Mouse (Mus musculus): Measurements from ENCODE around the gene Rtl5. TPM values are rescaled to one million over a fixed set of nuclear protein-coding genes. Genes with fewer than 3 reads are reported as not detected.

Rtl5 gene
- total RNA-seq, 2 experiments from 2014 or later = 8.8 to 9.0 TPM

GRCm38 (mm10) chrX:102060243-102060642 lies 10.9 kb downstream of the Rtl5 start:
- no peak overlapping the region for H3K27ac ChIP-seq
- no peak for DNase-seq (ENCODE audit: low spot score in 2 of 2)
- no peak overlapping the region for H3K4me3 ChIP-seq
- TF ChIP-seq CTCF (conservative IDR thresholded peaks at IDR 0.05) = no peak

GRCm38 (mm10) chrX:102059437-102059836 lies 11.7 kb downstream of the Rtl5 start:
- H3K27ac ChIP-seq = no peak overlapping the region
- DNase-seq (ENCODE audit: low spot score in 2 of 2) = no peak
- H3K4me3 ChIP-seq = no peak overlapping the region
- TF ChIP-seq CTCF (conservative IDR thresholded peaks at IDR 0.05) = peak; percentile 72

- TF ChIP-seq CTCF (conservative IDR thresholded peaks at IDR 0.05) = no peak
- Histone ChIP-seq H3K4me3 (no peak overlapping the region), H3K27ac (no peak overlapping the region)
- no peak for DNase-seq (ENCODE audit: low spot score in 2 of 2)
Measured at GRCm38 (mm10) chrX:102054009-102054408, 17.1 kb downstream of the Rtl5 start.

GRCm38 (mm10) chrX:102053371-102053770 lies 17.7 kb downstream of the Rtl5 start:
- Histone ChIP-seq H3K27ac (no peak overlapping the region), H3K4me3 (no peak overlapping the region)
- DNase-seq (ENCODE audit: low spot score in 2 of 2) = no peak
- TF ChIP-seq CTCF (conservative IDR thresholded peaks at IDR 0.05) = no peak

GRCm38 (mm10) chrX:102051225-102051624 lies 19.9 kb downstream of the Rtl5 start:
- Histone ChIP-seq H3K4me3 (no peak overlapping the region), H3K27ac (no peak overlapping the region)
- TF ChIP-seq CTCF (conservative IDR thresholded peaks at IDR 0.05) = no peak
- no peak for DNase-seq (ENCODE audit: low spot score in 2 of 2)

- no peak overlapping the region for H3K4me3 ChIP-seq
- DNase-seq (ENCODE audit: low spot score in 2 of 2) = no peak
- TF ChIP-seq CTCF (conservative IDR thresholded peaks at IDR 0.05) = no peak
- no peak overlapping the region for H3K27ac ChIP-seq
Measured at GRCm38 (mm10) chrX:102050552-102050951, 20.6 kb downstream of the Rtl5 start.

GRCm38 (mm10) chrX:102042386-102042785 lies 28.7 kb downstream of the Rtl5 start:
- Histone ChIP-seq H3K4me3 (no peak overlapping the region), H3K27ac (no peak overlapping the region)
- DNase-seq (ENCODE audit: low spot score in 2 of 2) = no peak
- TF ChIP-seq CTCF (conservative IDR thresholded peaks at IDR 0.05) = no peak

GRCm38 (mm10) chrX:102041562-102041961 lies 29.5 kb downstream of the Rtl5 start:
- no peak overlapping the region for H3K4me3 ChIP-seq
- no peak overlapping the region for H3K27ac ChIP-seq
- TF ChIP-seq CTCF (conservative IDR thresholded peaks at IDR 0.05) = no peak
- DNase-seq (ENCODE audit: low spot score in 2 of 2) = no peak

GRCm38 (mm10) chrX:102037506-102037905 lies 33.6 kb downstream of the Rtl5 start:
- DNase-seq (ENCODE audit: low spot score in 2 of 2) = no peak
- no peak overlapping the region for H3K27ac ChIP-seq
- no peak for TF ChIP-seq CTCF (conservative IDR thresholded peaks at IDR 0.05)
- H3K4me3 ChIP-seq = no peak overlapping the region

- no peak for TF ChIP-seq CTCF (conservative IDR thresholded peaks at IDR 0.05)
- no peak for DNase-seq (ENCODE audit: low spot score in 2 of 2)
- no peak overlapping the region for H3K4me3 ChIP-seq
- H3K27ac ChIP-seq = no peak overlapping the region
Measured at GRCm38 (mm10) chrX:102036866-102037361, 34.2 kb downstream of the Rtl5 start.

GRCm38 (mm10) chrX:102035671-102036070 lies 35.4 kb downstream of the Rtl5 start:
- Histone ChIP-seq H3K27ac (no peak overlapping the region), H3K4me3 (no peak overlapping the region)
- no peak for DNase-seq (ENCODE audit: low spot score in 2 of 2)
- TF ChIP-seq CTCF (conservative IDR thresholded peaks at IDR 0.05) = no peak

- H3K27ac ChIP-seq = peak overlapping the region; percentile 32
- no peak overlapping the region for H3K4me3 ChIP-seq
- no peak for DNase-seq (ENCODE audit: low spot score in 2 of 2)
- no peak for TF ChIP-seq CTCF (conservative IDR thresholded peaks at IDR 0.05)
Measured at GRCm38 (mm10) chrX:102033566-102033965, 37.5 kb downstream of the Rtl5 start.

GRCm38 (mm10) chrX:102032431-102032830 lies 38.7 kb downstream of the Rtl5 start:
- peak overlapping the region; percentile 60; the same call in 1 of the 2 replicates for H3K27ac ChIP-seq

GRCm38 (mm10) chrX:102031851-102032250 lies 39.3 kb downstream of the Rtl5 start:
- Histone ChIP-seq H3K4me3 (no peak overlapping the region), H3K27ac (peak overlapping the region; percentile 60)
- peak in 1 of 2 experiments; percentile 25 for DNase-seq (ENCODE audit: low spot score in 2 of 2)
- no peak for TF ChIP-seq CTCF (conservative IDR thresholded peaks at IDR 0.05)

More at GRCm38 (mm10) chrX:102032431-102032830, 38.7 kb downstream of the Rtl5 start:
- no peak for TF ChIP-seq CTCF (conservative IDR thresholded peaks at IDR 0.05)
- DNase-seq (ENCODE audit: low spot score in 2 of 2) = no peak
- no peak overlapping the region for H3K4me3 ChIP-seq
